Mouse (Mus musculus): ENCODE measurements around the gene Cxcl10. TPM values are rescaled to one million over a fixed set of nuclear protein-coding genes. Genes with fewer than 3 reads are reported as not detected.

Cxcl10 gene
- 0.62 TPM for polyA plus RNA-seq (2012; fragmentation: generic; extraction: Trizol)

DNA sequence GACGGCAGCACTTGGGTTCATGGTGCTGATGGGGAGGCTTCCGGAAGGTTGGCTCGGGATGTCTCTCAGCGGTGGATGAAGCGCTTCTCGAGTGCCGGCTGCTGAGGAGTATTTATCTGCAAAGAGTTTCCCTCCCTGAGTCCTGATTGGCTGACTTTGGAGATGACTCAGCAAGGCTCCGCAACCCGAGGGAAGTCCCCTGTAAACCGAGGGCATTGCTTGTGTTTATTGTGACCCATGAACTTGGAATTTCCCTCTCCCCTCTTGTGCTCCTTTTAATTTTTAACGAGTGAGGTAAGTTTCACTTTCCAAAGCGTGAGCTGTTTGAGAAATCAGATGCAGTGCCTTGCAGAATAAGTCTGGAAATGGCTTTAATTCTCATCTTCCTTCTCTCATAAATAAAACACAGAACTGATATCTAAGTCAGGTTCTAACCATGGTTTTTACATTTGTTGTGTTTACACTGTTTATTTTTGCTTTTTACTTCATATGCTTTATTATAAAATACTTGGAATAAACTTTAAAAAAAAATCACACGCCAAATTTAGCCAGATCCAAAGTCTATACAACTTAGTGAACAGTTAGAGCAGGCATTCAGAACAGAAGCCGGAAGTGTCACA, at the start of gene Cxcl10:
Gene Cxcl10 (minus strand): TSS at position 96 of the 620 bp plus-strand sequence.
- TF ChIP-seq E2F4 (IDR thresholded peaks at IDR 0.05; ENCODE audit: insufficient read depth), result peak; percentile 74
- no peak for TF ChIP-seq POLR2AphosphoS2 (IDR thresholded peaks at IDR 0.05; ENCODE audit: insufficient read length, low read depth)
- Histone ChIP-seq H3K4me2 (ENCODE audit: low read depth) (peak within 1 kb of the TSS; percentile 87), H3K27me3 (ENCODE audit: control insufficient read depth, insufficient read depth, insufficient read length) (peaks cover 7% of the 10 kb centered on the region), H3K36me3 (ENCODE audit: control insufficient read depth, insufficient read depth) (no peaks in the 10 kb centered on the region), H3K4me3 (no peak within 1 kb of the TSS), H3ac (ENCODE audit: control insufficient read depth, insufficient read length) (no peak within 1 kb of the TSS), H3K79me2 (ENCODE audit: control insufficient read depth, insufficient read depth) (no peaks in the 10 kb centered on the region)

DNA sequence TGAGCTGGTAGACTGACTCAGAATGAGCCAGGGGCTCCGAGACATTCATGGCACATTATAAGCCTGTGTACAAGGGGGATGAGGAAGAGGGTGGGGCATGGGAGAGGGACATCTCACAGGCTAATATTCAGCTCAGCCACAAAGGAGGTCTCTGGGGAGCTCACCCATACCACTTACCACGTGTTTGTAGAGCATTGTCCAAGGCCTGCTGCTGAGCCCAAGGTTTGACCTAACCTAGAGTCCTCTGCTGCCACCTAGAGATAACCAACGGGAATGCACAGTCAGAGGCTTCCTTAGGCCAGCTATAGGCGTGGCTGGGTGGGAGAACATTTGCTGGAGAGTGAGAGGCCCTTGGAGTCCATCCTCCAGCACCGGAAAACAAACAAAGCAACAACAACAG, 49.5 kb upstream of the Cxcl10 start:
- Histone ChIP-seq H3ac (ENCODE audit: control insufficient read depth, insufficient read length) (no peak overlapping the region), H3K36me3 (ENCODE audit: control insufficient read depth, insufficient read depth) (no peaks in the 10 kb centered on the region), H3K79me2 (ENCODE audit: control insufficient read depth, insufficient read depth) (no peaks in the 10 kb centered on the region), H3K4me2 (ENCODE audit: low read depth) (peak overlapping the region; percentile 12), H3K27me3 (ENCODE audit: control insufficient read depth, insufficient read depth, insufficient read length) (no peaks in the 10 kb centered on the region), H3K4me3 (no peak overlapping the region)
- TF ChIP-seq USF1 (IDR thresholded peaks at IDR 0.05; ENCODE audit: low read depth), result peak; percentile 28
- no peak for TF ChIP-seq SRF (IDR thresholded peaks at IDR 0.05; ENCODE audit: control insufficient read depth, insufficient read length, low read depth)

DNA sequence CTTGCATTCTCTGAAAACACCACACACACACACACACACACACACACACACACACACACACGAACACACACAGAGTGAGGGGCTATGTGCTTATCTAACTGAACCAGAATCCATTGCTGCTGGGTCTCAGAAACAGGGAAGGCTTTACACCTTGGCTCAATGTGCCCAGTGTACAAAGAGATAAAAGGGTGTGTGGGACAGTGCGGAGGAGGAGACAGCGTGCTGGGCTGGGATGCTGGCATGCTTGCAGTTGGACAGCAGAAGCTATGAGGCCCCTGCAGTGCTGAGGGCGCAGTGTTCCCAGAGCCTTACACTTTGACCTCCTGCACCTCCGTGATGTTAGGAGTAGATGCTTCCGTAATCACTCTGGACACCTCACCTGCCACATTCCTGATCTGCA, 47.8 kb upstream of the Cxcl10 start:
- Histone ChIP-seq H3K4me3 (no peak overlapping the region), H3ac (ENCODE audit: control insufficient read depth, insufficient read length) (no peak overlapping the region), H3K79me2 (ENCODE audit: control insufficient read depth, insufficient read depth) (no peaks in the 10 kb centered on the region), H3K27me3 (ENCODE audit: control insufficient read depth, insufficient read depth, insufficient read length) (no peaks in the 10 kb centered on the region), H3K36me3 (ENCODE audit: control insufficient read depth, insufficient read depth) (no peaks in the 10 kb centered on the region), H3K4me2 (ENCODE audit: low read depth) (no peak overlapping the region)
- TF ChIP-seq E2F4 (IDR thresholded peaks at IDR 0.05; ENCODE audit: insufficient read depth) (no peak), POLR2A (IDR thresholded peaks at IDR 0.05; ENCODE audit: insufficient read length, low read depth) (no peak), MYOG (IDR thresholded peaks at IDR 0.05; ENCODE audit: control insufficient read depth in 1 of 3, insufficient read depth in 1 of 3, insufficient read length in 2 of 3, low read depth in 2 of 3) (no peak)

DNA sequence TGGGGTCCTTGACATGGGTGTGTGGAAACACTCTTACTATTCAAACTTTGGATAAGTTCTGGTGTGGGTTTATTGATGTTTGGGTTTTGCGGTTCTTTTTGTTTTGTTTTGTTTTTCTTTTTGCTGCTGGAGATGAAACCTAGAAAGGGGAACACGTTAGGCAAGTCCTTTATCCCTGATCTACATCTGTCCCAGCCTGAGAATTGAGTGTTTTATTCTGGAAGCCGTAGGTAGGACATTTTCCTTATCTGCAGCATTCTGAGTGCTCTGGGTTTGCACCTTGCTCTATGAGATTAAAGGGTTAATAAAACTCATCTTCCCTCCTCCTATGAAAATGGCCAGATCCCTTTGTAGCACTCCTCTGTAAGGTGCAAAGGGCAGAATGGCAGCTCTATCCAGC, 47.1 kb upstream of the Cxcl10 start:
- H3K36me3 ChIP-seq (ENCODE audit: control insufficient read depth, insufficient read depth), result no peaks in the 10 kb centered on the region
- TF ChIP-seq TCF3 (IDR thresholded peaks at IDR 0.05; ENCODE audit: insufficient read length, low read depth) (no peak), USF1 (IDR thresholded peaks at IDR 0.05; ENCODE audit: low read depth) (no peak), E2F4 (IDR thresholded peaks at IDR 0.05; ENCODE audit: insufficient read depth) (no peak), SRF (IDR thresholded peaks at IDR 0.05; ENCODE audit: control insufficient read depth, insufficient read length, low read depth) (no peak), REST (IDR thresholded peaks at IDR 0.05; ENCODE audit: insufficient read depth, insufficient read length) (no peak), MYOG (IDR thresholded peaks at IDR 0.05; ENCODE audit: control insufficient read depth in 1 of 3, insufficient read depth in 1 of 3, insufficient read length in 2 of 3, low read depth in 2 of 3) (no peak), CEBPB (IDR thresholded peaks at IDR 0.05; ENCODE audit: insufficient read depth, poor library complexity, severe bottlenecking) (no peak), POLR2A (IDR thresholded peaks at IDR 0.05; ENCODE audit: insufficient read length, low read depth) (no peak), MYOD1 (IDR thresholded peaks at IDR 0.05; ENCODE audit: control insufficient read depth in 1 of 3, insufficient read length in 2 of 3, low read depth in 2 of 3) (no peak)
- H3K27me3 ChIP-seq (ENCODE audit: control insufficient read depth, insufficient read depth, insufficient read length), result no peaks in the 10 kb centered on the region

DNA sequence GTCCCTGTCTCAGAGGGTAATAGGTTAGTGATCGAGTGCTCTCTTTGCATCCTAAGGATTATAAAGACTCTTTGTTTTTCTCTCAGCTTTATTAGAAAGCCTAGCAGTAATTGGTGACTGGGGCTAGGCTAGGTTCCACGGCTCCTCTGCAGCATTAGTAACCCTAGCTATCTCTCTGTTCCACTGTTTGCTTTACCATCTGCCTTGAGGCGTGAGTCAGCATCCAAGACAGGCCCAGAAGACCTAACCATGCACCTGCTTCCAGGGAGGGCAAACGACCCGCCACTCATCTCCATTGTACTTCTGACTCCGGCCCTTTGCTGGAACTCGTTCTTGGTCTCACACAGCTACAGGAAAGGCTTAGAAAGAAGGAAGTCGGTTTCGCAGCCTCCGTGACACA, 45.2 kb upstream of the Cxcl10 start:
- Histone ChIP-seq H3K79me2 (ENCODE audit: control insufficient read depth, insufficient read depth) (no peaks in the 10 kb centered on the region), H3K4me2 (ENCODE audit: low read depth) (no peak overlapping the region), H3ac (ENCODE audit: control insufficient read depth, insufficient read length) (no peak overlapping the region), H3K4me3 (no peak overlapping the region), H3K27me3 (ENCODE audit: control insufficient read depth, insufficient read depth, insufficient read length) (no peaks in the 10 kb centered on the region), H3K36me3 (ENCODE audit: control insufficient read depth, insufficient read depth) (no peaks in the 10 kb centered on the region)
- TF ChIP-seq REST (IDR thresholded peaks at IDR 0.05; ENCODE audit: insufficient read depth, insufficient read length), result no peak

More for the DNA sequence above, 47.1 kb upstream of the Cxcl10 start:
- no peak overlapping the region for H3K4me3 ChIP-seq
- H3ac ChIP-seq (ENCODE audit: control insufficient read depth, insufficient read length), result no peak overlapping the region
- H3K4me2 ChIP-seq (ENCODE audit: low read depth), result no peak overlapping the region
- no peaks in the 10 kb centered on the region for H3K79me2 ChIP-seq (ENCODE audit: control insufficient read depth, insufficient read depth)

DNA sequence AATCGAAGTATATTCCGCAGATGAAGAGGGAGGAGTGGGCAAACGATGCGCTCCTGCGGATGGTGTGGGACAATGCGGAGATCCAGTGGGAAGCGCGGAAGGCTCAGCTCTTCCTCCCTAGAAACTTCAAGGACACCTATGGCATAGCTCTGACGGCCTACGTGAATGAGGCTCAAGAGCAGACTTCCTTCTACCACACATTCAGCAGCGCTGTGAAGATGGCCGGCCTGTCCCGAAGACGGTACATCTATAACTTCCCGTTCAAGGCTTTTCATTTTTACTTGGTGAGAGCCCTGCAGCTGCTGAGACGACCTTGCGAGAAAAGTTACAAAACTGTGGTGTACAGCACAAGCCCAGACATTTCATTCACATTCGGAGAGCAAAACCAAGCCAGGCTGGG, 43.9 kb upstream of the Cxcl10 start:
- H3K79me2 ChIP-seq (ENCODE audit: control insufficient read depth, insufficient read depth), result no peaks in the 10 kb centered on the region
- no peak overlapping the region for H3ac ChIP-seq (ENCODE audit: control insufficient read depth, insufficient read length)
- no peaks in the 10 kb centered on the region for H3K27me3 ChIP-seq (ENCODE audit: control insufficient read depth, insufficient read depth, insufficient read length)
- TF ChIP-seq E2F4 (IDR thresholded peaks at IDR 0.05; ENCODE audit: insufficient read depth), result no peak
- H3K4me3 ChIP-seq, result no peak overlapping the region
- H3K36me3 ChIP-seq (ENCODE audit: control insufficient read depth, insufficient read depth), result no peaks in the 10 kb centered on the region
- H3K4me2 ChIP-seq (ENCODE audit: low read depth), result no peak overlapping the region

DNA sequence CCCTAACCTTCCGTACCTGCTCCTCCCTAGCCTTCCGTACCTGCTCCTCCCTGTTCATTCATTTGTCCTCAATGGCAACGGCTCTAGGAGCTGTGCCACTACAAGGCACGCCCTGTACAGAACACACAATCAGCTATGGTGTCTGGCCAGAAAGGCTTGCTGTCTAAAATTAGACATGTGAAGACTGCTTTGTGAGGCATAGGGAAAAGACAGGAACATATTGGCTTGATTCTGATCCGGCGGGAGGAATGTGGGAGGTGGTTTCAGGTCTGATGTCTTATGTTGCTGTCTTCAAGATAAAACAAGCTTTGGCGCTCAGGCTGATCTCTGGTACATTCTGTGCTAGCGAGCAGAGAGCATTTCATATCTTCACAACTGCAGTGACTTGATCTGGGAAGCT, 41.9 kb upstream of the Cxcl10 start:
- no peaks in the 10 kb centered on the region for H3K79me2 ChIP-seq (ENCODE audit: control insufficient read depth, insufficient read depth)
- H3K36me3 ChIP-seq (ENCODE audit: control insufficient read depth, insufficient read depth), result no peaks in the 10 kb centered on the region
- no peak overlapping the region for H3ac ChIP-seq (ENCODE audit: control insufficient read depth, insufficient read length)
- no peaks in the 10 kb centered on the region for H3K27me3 ChIP-seq (ENCODE audit: control insufficient read depth, insufficient read depth, insufficient read length)
- no peak overlapping the region for H3K4me3 ChIP-seq
- peak overlapping the region; percentile 53 for H3K4me2 ChIP-seq (ENCODE audit: low read depth)
- no peak for TF ChIP-seq MAX (IDR thresholded peaks at IDR 0.05; ENCODE audit: low read depth)
- no peak for TF ChIP-seq MYOD1 (IDR thresholded peaks at IDR 0.05; ENCODE audit: control insufficient read depth in 1 of 3, insufficient read length in 2 of 3, low read depth in 2 of 3)
- TF ChIP-seq REST (IDR thresholded peaks at IDR 0.05; ENCODE audit: insufficient read depth, insufficient read length), result no peak
- TF ChIP-seq POLR2A (IDR thresholded peaks at IDR 0.05; ENCODE audit: insufficient read length, low read depth), result no peak
- no peak for TF ChIP-seq POLR2AphosphoS2 (IDR thresholded peaks at IDR 0.05; ENCODE audit: insufficient read length, low read depth)
- TF ChIP-seq E2F4 (IDR thresholded peaks at IDR 0.05; ENCODE audit: insufficient read depth), result no peak
- TF ChIP-seq CEBPB (IDR thresholded peaks at IDR 0.05; ENCODE audit: insufficient read depth, poor library complexity, severe bottlenecking), result no peak
- no peak for TF ChIP-seq USF1 (IDR thresholded peaks at IDR 0.05; ENCODE audit: low read depth)
- TF ChIP-seq MYOG (IDR thresholded peaks at IDR 0.05; ENCODE audit: control insufficient read depth in 1 of 3, insufficient read depth in 1 of 3, insufficient read length in 2 of 3, low read depth in 2 of 3), result no peak
- TF ChIP-seq TCF12 (IDR thresholded peaks at IDR 0.05; ENCODE audit: insufficient read depth, poor library complexity, severe bottlenecking), result no peak
- TF ChIP-seq TCF3 (IDR thresholded peaks at IDR 0.05; ENCODE audit: insufficient read length, low read depth), result no peak
- TF ChIP-seq SRF (IDR thresholded peaks at IDR 0.05; ENCODE audit: control insufficient read depth, insufficient read length, low read depth), result no peak

All from myocyte (in vitro differentiated cells).